Mouse (Mus musculus) liver, embryonic 14.5 days (tissue): ENCODE measurements around the gene Mgat2. TPM values are rescaled to one million over a fixed set of nuclear protein-coding genes. Genes with fewer than 3 reads are reported as not detected.

ENCODE experiments used
- ATAC-seq: fragments of 200-750 bp; cut with Nextera tagmentation; 2 replicates; pipeline ENCODE4 v1.8.0; 2017; ENCODE audit warnings: moderate number of reproducible peaks, mild to moderate bottlenecking, moderate library complexity; ENCODE audit not compliant: insufficient read depth
- DNase-seq, 3 experiments: peaks; one replicate each; pipeline ENCODE4 v3.0.0-alpha.2; 2012 to 2013; ENCODE audit warnings: low read depth in 3 of 3, low spot score in 3 of 3
- H3K27ac ChIP-seq: fragments of 300-500 bp; sonication (generic); 2 replicates; pipeline ENCODE4 v1.5.1; 2014; ENCODE audit warnings: moderate library complexity, mild to moderate bottlenecking, control low read depth, inconsistent platforms
- H3K27me3 ChIP-seq: fragments of 300-500 bp; sonication (generic); 2 replicates; pipeline ENCODE4 v1.6.1; 2014; ENCODE audit warnings: mild to moderate bottlenecking, low read length, moderate library complexity; ENCODE audit not compliant: control insufficient read depth, insufficient read depth
- H3K36me3 ChIP-seq: fragments of 300-500 bp; sonication (generic); replicated peaks from 2 replicates; pipeline ENCODE4 v1.6.1; 2014; ENCODE audit warnings: low read depth; ENCODE audit not compliant: control insufficient read depth, insufficient read depth
- H3K4me1 ChIP-seq, 2 experiments: fragments of 200-500 bp in 1 of 2; fragments of 300-500 bp in 1 of 2; sonication (generic) in 1 of 2; replicated peaks; 2 replicates each; pipeline ENCODE4 v1.6.1; 2012 to 2014; ENCODE audit warnings: antibody characterized with exemption in 1 of 2, inconsistent platforms in 1 of 2, low read length in 1 of 2; ENCODE audit not compliant: control insufficient read depth in 2 of 2, insufficient read depth in 2 of 2
- H3K4me2 ChIP-seq: fragments of 300-500 bp; sonication (generic); 2 replicates; pipeline ENCODE4 v1.6.1; 2014; ENCODE audit warnings: low read depth, mild to moderate bottlenecking, control low read depth, moderate library complexity
- H3K4me3 ChIP-seq, 2 experiments: fragments of 200-500 bp in 1 of 2; fragments of 300-500 bp in 1 of 2; sonication (generic) in 1 of 2; 2 replicates each; pipeline ENCODE4 v1.5.1; 2012 to 2014; ENCODE audit warnings: low read depth in 2 of 2, low read length in 2 of 2, mild to moderate bottlenecking in 2 of 2, control low read depth in 1 of 2, inconsistent platforms in 1 of 2, moderate library complexity in 1 of 2; ENCODE audit not compliant: insufficient read depth in 1 of 2
- H3K9ac ChIP-seq: fragments of 300-500 bp; sonication (generic); replicated peaks from 2 replicates; pipeline ENCODE4 v1.6.1; 2014; ENCODE audit warnings: mild to moderate bottlenecking, control low read depth, moderate library complexity
- H3K9me3 ChIP-seq: fragments of 300-500 bp; sonication (generic); 2 replicates; pipeline ENCODE4 v1.6.1; 2016; ENCODE audit warnings: low read length, mixed read lengths; ENCODE audit not compliant: control insufficient read depth
- CTCF ChIP-seq: IDR thresholded peaks from 2 replicates; pipeline ENCODE4 v1.5.1; 2016; ENCODE audit warnings: antibody characterized with exemption, low read depth, control low read depth
- EP300 ChIP-seq: IDR thresholded peaks from 2 replicates; pipeline ENCODE4 v1.6.1; 2016; ENCODE audit warnings: antibody characterized with exemption, low read depth
- WGBS: fragments of 180-500 bp; shearing (Covaris S2); extraction: QIAGEN DNeasy Blood & Tissue Kit; methylation state at CpG from one replicate; pipeline ENCODE4 v1.1.7; 2014; ENCODE audit not compliant: insufficient replicate concordance; 5-methylcytosine and 5-hydroxymethylcytosine counted together
- polyA plus RNA-seq, 2 experiments: library from polyadenylated mRNA; depleted of rRNA in 1 of 2; stranded (reverse) in 1 of 2; unstranded in 1 of 2; fragments of >200 nt; fragmentation: Nextera tagmentation in 1 of 2; extraction: Ambion mirVana in 1 of 2; gene quantifications; 2 replicates each; pipeline versions ENCODE4 v1.2.1 to v1.2.3; 2012 to 2014

The Mgat2 gene
- polyA plus RNA-seq, 2 experiments: 11.0 to 23.3 TPM

DNA sequence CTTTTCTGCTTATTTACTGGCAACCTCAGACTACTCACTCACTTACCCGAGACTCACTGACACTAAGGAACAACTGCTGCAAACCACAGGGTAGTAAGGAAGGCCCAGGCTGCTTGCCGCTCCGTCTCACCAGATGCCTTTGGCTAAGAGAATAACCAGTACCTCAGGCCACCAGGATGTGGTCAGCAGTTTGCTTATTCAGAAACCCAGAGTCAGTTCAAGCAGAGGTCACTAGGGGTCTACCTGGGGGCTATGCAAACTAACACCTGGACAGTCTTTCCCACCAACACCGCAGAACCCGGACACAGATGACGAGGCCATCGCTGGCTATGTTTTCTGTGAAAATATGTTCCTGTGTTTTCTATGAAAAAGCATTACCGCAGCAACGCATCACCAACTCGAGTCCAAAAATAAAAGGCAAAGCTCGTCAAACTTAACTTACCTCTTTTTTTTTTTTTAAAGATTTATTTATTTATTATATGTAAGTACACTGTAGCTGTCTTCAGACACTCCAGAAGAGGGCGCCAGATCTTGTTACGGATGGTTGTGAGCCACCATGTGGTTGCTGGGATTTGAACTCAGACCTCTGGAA, 29.3 kb downstream of the Mgat2 start:
- 84% methylated on average over 13 of the region's 13 CpGs for WGBS
- TF ChIP-seq CTCF: no peak
- TF ChIP-seq EP300: no peak

DNA sequence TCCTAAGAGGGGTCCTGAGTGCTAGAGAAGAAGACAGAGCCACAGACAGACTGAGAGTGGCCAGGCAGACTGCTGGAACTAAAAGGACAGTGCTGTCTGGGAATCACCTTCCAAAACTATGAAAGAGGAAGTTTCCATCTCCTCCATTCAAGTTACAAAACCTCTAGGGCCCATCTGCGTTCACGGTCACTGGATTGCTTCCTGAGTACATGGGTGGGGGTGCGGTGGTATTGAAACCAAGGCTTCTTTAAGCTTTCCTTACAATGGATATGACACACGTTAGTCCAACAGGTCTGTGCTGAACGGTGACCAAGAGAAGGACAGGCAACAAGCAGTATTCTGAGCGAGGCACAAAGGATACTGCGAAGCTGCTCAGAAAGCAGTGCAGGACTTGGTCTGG, 30.4 kb downstream of the Mgat2 start:
- Histone ChIP-seq H3K4me3 (no peak overlapping the region), H3K4me2 (no peak overlapping the region), H3K4me1 (no peaks in the 10 kb centered on the region), H3K9ac (no peak overlapping the region), H3K27ac (no peak overlapping the region), H3K27me3 (no peaks in the 10 kb centered on the region), H3K36me3 (peaks cover 60% of the 10 kb centered on the region), H3K9me3 (no peaks in the 10 kb centered on the region)
- TF ChIP-seq EP300 (no peak), CTCF (no peak)
- DNase-seq (no peak), ATAC-seq (no peak)
- WGBS: 70% methylated on average over 7 of the region's 7 CpGs

More for the DNA sequence above, 29.3 kb downstream of the Mgat2 start:
- Histone ChIP-seq H3K4me1 (no peaks in the 10 kb centered on the region), H3K27me3 (no peaks in the 10 kb centered on the region), H3K4me2 (no peak overlapping the region), H3K36me3 (peaks cover 56% of the 10 kb centered on the region), H3K4me3 (no peak overlapping the region), H3K9me3 (no peaks in the 10 kb centered on the region), H3K9ac (no peak overlapping the region), H3K27ac (no peak overlapping the region)
- DNase-seq (no peak), ATAC-seq (no peak)

DNA sequence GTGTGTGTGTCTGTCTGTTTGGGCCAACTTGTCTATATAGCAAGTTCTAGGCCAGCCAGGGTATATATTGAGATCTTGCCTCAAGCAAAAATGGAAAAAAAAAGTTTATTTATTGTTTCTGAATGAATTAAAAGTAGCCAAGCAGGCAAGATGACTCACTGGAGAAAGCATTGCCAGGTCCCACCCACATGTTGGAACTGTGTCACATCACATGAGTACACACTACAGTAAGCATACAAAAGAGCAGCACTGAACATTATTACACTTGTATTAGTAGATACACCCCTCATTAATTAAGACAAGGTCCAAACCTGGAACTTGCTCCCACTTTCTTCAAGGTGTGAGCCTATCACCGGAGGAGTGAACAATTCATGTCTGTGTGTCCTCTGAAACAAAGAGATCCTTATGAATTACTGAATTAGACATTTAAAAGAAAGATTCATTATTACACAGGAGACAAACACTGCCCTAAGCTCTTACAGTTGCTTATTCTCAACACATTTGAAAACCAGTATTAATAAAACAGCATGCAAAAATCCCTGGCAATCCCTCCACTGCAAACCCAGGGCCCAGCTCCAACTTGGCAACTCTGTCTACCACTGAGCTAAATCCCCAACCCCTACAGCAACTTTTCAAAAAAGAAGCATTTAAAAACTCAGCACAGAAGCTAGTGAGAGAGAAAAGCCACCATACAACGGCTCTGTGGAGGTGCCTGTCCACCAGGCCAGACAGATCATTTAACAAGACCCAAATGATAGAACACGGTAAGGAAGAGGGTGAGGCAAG, 31.2 kb downstream of the Mgat2 start:
- Histone ChIP-seq H3K4me2 (no peak overlapping the region), H3K9ac (no peak overlapping the region), H3K9me3 (no peaks in the 10 kb centered on the region), H3K36me3 (peaks cover 57% of the 10 kb centered on the region), H3K27ac (no peak overlapping the region), H3K27me3 (no peaks in the 10 kb centered on the region), H3K4me1 (no peaks in the 10 kb centered on the region), H3K4me3 (no peak overlapping the region)
- WGBS: 86% methylated on average over 3 of the region's 3 CpGs
- no peak for DNase-seq
- no peak for ATAC-seq
- TF ChIP-seq CTCF: no peak

DNA sequence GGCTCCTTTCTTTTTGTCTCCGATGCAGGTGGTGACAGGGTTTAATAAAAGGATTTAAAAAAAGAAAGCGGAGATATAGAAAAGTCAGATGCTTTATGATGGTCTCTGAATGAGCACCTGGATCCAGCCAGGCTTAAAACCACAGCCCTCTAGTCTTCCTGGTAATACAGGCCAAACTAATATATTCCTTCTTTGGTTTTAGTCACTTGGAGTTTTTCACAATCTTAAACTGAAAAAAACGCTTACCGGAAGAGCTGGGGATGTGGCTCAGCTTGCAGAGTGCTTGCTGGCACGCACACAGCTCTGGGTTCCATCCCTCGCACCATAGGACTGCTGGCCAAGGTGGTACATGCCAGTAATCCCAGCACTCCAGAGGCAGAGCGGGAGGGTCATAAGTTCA, 32.6 kb downstream of the Mgat2 start:
- 89% methylated on average over 7 of the region's 7 CpGs for WGBS
- Histone ChIP-seq H3K27ac (no peak overlapping the region), H3K4me3 (no peak overlapping the region), H3K4me1 (peaks cover 0 to 3% of the 10 kb centered on the region in 2 experiments; a peak in 1 of 4 replicates), H3K27me3 (no peaks in the 10 kb centered on the region), H3K9ac (no peak overlapping the region), H3K4me2 (no peak overlapping the region), H3K36me3 (peaks cover 57% of the 10 kb centered on the region), H3K9me3 (no peaks in the 10 kb centered on the region)
- no peak for DNase-seq
- TF ChIP-seq EP300 (no peak), CTCF (no peak)
- ATAC-seq: no peak

DNA sequence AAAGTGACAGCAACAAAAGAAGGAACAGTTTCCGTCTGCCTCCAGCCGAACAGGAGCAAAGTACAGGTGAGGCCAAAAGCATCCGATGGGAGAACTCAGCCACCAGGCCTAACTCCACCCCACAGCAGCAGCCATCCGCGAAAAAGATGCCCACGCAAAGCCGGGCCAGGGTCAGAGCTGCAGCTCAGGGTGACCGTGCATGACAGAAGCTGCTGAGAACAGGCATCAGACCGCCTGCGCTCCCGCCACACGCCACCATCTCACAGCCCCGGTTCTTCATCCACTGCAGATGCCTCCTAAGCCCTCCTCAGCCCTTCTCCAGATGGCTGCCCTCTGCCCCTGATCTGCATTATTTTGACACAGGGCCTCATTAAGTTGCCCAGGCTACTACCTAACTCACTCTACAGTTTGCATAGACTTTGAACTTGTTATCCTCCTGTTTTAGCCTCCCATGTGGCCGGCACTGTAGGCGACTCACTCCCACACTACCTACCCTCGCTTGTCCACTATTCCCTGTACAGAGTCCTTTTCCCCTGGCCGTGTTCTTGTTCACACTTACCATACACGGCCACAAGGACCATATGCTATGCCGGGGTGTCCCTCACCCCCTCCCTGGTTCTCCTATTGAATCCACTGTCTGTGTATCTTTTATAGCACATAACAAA, 36.8 kb downstream of the Mgat2 start:
- TF ChIP-seq EP300: no peak
- TF ChIP-seq CTCF: no peak
- Histone ChIP-seq H3K9me3 (no peaks in the 10 kb centered on the region), H3K27ac (no peak overlapping the region), H3K4me3 (no peak overlapping the region), H3K9ac (no peak overlapping the region), H3K4me1 (peaks cover 0 to 3% of the 10 kb centered on the region in 2 experiments; a peak in 1 of 4 replicates), H3K36me3 (peaks cover 50% of the 10 kb centered on the region), H3K4me2 (no peak overlapping the region), H3K27me3 (no peaks in the 10 kb centered on the region)
- DNase-seq (no peak), ATAC-seq (peak; percentile 23; the same call in 1 of the 2 replicates)
- 83% methylated on average over 19 of the region's 19 CpGs for WGBS
